Mouse (Mus musculus): ENCODE data around the gene Olfr640. TPM values are rescaled to one million over a fixed set of nuclear protein-coding genes. Genes with fewer than 3 reads are reported as not detected.

Olfr640 gene
- polyA plus RNA-seq, 1 experiment from 2014 or later: not detected

DNA sequence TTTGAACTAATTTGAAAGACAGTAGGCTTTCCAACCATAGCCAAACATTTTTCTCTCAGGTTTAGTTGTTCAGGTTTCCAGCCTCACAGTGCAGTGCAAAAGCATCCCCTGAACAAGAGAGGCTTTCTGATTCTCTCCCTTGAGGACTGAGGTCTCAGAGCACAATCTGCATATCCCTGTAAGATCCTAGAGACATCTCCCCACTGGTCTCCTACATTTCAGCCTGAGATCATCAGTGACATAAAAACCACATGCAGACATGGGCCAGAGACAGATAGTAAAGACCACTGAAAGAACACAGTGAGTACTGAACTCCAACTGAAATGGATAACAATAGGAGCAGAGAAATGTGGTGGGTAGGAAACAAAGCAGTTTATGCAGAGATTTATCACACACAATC lies 26.9 kb downstream of the Olfr640 start, which contains the start of gene Olfr638:
TSS of gene Olfr638 (plus strand) at position 301 of the 400 bp plus-strand sequence.
- Histone ChIP-seq H3K36me3 (replicated peaks) (no peaks in the 10 kb centered on the region), H3K9ac (no peak within 1 kb of the TSS), H3K9me3 (replicated peaks) (no peaks in the 10 kb centered on the region), H3K4me2 (no peak within 1 kb of the TSS), H3K4me1 (replicated peaks) (no peaks in the 10 kb centered on the region), H3K27me3 (no peaks in the 10 kb centered on the region), H3K4me3 (replicated peaks) (no peak within 1 kb of the TSS), H3K27ac (replicated peaks) (no peak within 1 kb of the TSS)
- ATAC-seq (ENCODE audit: insufficient read depth): no peak

DNA sequence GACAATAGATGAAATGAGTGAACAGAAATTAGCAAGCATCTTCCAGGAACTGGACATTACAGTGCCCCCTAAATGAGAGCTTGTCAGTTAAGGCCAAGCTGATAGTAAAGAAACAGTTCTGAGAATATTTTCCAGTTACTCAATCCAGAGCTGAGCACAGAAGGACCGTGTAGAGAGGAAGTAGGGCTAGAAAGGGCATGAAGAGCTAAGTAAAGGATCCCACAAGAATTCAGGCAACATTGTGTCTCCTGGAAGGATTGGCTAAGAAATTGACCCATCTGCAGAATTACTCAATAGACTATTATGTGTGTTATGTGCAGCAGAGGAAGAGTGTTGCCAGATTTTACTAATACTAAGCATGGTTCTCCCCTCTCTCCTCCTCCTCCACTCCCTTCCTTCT lies 53.6 kb downstream of the Olfr640 start:
- 19% methylated on average over 1 of the region's 1 CpGs for WGBS (ENCODE audit: insufficient replicate concordance)
- Histone ChIP-seq H3K27ac (replicated peaks) (no peak overlapping the region), H3K9me3 (replicated peaks) (no peaks in the 10 kb centered on the region), H3K9ac (no peak overlapping the region), H3K4me1 (replicated peaks) (no peaks in the 10 kb centered on the region), H3K4me2 (no peak overlapping the region), H3K27me3 (no peaks in the 10 kb centered on the region), H3K36me3 (replicated peaks) (no peaks in the 10 kb centered on the region), H3K4me3 (replicated peaks) (no peak overlapping the region)
- ATAC-seq (ENCODE audit: insufficient read depth): no peak

DNA sequence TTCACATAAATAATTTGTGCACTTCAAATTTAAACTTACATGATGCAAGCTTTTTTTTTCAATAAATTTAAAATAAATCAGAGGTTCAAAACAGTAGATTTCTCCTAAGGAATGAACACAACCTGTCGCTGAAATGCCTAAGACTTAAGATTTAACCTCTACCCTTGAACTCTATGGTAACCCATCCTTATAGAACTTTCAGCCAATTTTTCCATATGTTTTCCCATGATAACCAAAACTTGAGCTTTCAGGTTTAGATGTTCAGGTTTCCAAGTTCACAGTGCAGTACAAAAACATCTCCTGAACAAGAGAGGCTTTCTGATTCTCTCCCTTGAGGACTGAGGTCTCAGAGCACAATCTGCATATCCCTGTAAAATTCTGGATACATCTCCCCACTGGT lies 54.5 kb downstream of the Olfr640 start, which contains the start of gene Olfr635:
TSS of gene Olfr635 (plus strand) at position 301 of the 400 bp plus-strand sequence.
- H3K9me3 ChIP-seq (replicated peaks): no peaks in the 10 kb centered on the region
- H3K36me3 ChIP-seq (replicated peaks): no peaks in the 10 kb centered on the region
- WGBS (ENCODE audit: insufficient replicate concordance): 68% methylated on average over 1 of the region's 1 CpGs
- H3K9ac ChIP-seq: no peak within 1 kb of the TSS
- H3K4me1 ChIP-seq (replicated peaks): no peaks in the 10 kb centered on the region
- no peak within 1 kb of the TSS for H3K4me2 ChIP-seq
- no peaks in the 10 kb centered on the region for H3K27me3 ChIP-seq
- no peak for ATAC-seq (ENCODE audit: insufficient read depth)
- H3K4me3 ChIP-seq (replicated peaks): no peak within 1 kb of the TSS
- no peak within 1 kb of the TSS for H3K27ac ChIP-seq (replicated peaks)

Other genes with a start within 250 kb of the Olfr640 start
- not detected in 2 replicates for gene Olfr68, start 245.9 kb downstream of the Olfr640 start, polyA plus RNA-seq (2015; fragmentation: Nextera tagmentation; extraction: Ambion mirVana)
- gene Olfr67, start 233.8 kb downstream of the Olfr640 start, polyA plus RNA-seq (2015; fragmentation: Nextera tagmentation; extraction: Ambion mirVana): not detected in 2 replicates
- gene Hbb-bt, start 211.6 kb downstream of the Olfr640 start, polyA plus RNA-seq (2015; fragmentation: Nextera tagmentation; extraction: Ambion mirVana): 48,050 and 52,773 TPM in 2 replicates
- 116,188 and 122,775 TPM in 2 replicates for gene Hbb-bs, start 197.5 kb downstream of the Olfr640 start, polyA plus RNA-seq (2015; fragmentation: Nextera tagmentation; extraction: Ambion mirVana)
- not detected in 2 replicates for gene Hbb-bh2, start 185.1 kb downstream of the Olfr640 start, polyA plus RNA-seq (2015; fragmentation: Nextera tagmentation; extraction: Ambion mirVana)
- 44.8 and 64.6 TPM in 2 replicates for gene Hbb-bh1, start 182.4 kb downstream of the Olfr640 start, polyA plus RNA-seq (2015; fragmentation: Nextera tagmentation; extraction: Ambion mirVana)
- gene Hbb-y, start 172.4 kb downstream of the Olfr640 start, polyA plus RNA-seq (2015; fragmentation: Nextera tagmentation; extraction: Ambion mirVana): 304 and 542 TPM in 2 replicates
- gene Olfr66, start 139.3 kb downstream of the Olfr640 start, polyA plus RNA-seq (2015; fragmentation: Nextera tagmentation; extraction: Ambion mirVana): 0.13 TPM in 1 of 2 replicates, not detected in the other
- gene Olfr64, start 131.1 kb downstream of the Olfr640 start, polyA plus RNA-seq (2015; fragmentation: Nextera tagmentation; extraction: Ambion mirVana): not detected in 2 replicates
- not detected in 2 replicates for gene Olfr65, start 122.1 kb downstream of the Olfr640 start, polyA plus RNA-seq (2015; fragmentation: Nextera tagmentation; extraction: Ambion mirVana)
- gene Olfr631, start 96.7 kb downstream of the Olfr640 start, polyA plus RNA-seq (2015; fragmentation: Nextera tagmentation; extraction: Ambion mirVana): 0.20 and 0.48 TPM in 2 replicates
- 0.16 and 0.23 TPM in 2 replicates for gene Olfr632, start 91.2 kb downstream of the Olfr640 start, polyA plus RNA-seq (2015; fragmentation: Nextera tagmentation; extraction: Ambion mirVana)
- 0.02 TPM in 1 of 2 replicates, not detected in the other for gene Olfr633, start 81.1 kb downstream of the Olfr640 start, polyA plus RNA-seq (2015; fragmentation: Nextera tagmentation; extraction: Ambion mirVana)
- not detected in 2 replicates for gene Olfr635, start 54.4 kb downstream of the Olfr640 start, polyA plus RNA-seq (2015; fragmentation: Nextera tagmentation; extraction: Ambion mirVana)
- gene Olfr638, start 26.8 kb downstream of the Olfr640 start, polyA plus RNA-seq (2015; fragmentation: Nextera tagmentation; extraction: Ambion mirVana): not detected in 2 replicates
- not detected in 2 replicates for gene Olfr639, start 8.3 kb downstream of the Olfr640 start, polyA plus RNA-seq (2015; fragmentation: Nextera tagmentation; extraction: Ambion mirVana)
- gene Olfr641, start 9.9 kb upstream of the Olfr640 start, polyA plus RNA-seq (2015; fragmentation: Nextera tagmentation; extraction: Ambion mirVana): not detected in 2 replicates
- gene Olfr642, start 27.1 kb upstream of the Olfr640 start, polyA plus RNA-seq (2015; fragmentation: Nextera tagmentation; extraction: Ambion mirVana): not detected in 2 replicates
- not detected in 2 replicates for gene 4930516K23Rik, start 35.9 kb upstream of the Olfr640 start, polyA plus RNA-seq (2015; fragmentation: Nextera tagmentation; extraction: Ambion mirVana)
- gene Olfr644, start 46.3 kb upstream of the Olfr640 start, polyA plus RNA-seq (2015; fragmentation: Nextera tagmentation; extraction: Ambion mirVana): not detected in 2 replicates
- gene Olfr645, start 59.9 kb upstream of the Olfr640 start, polyA plus RNA-seq (2015; fragmentation: Nextera tagmentation; extraction: Ambion mirVana): not detected in 2 replicates
- gene Olfr646, start 79.3 kb upstream of the Olfr640 start, polyA plus RNA-seq (2015; fragmentation: Nextera tagmentation; extraction: Ambion mirVana): not detected in 2 replicates
- not detected in 2 replicates for gene Ubqln5, start 104.3 kb upstream of the Olfr640 start, polyA plus RNA-seq (2015; fragmentation: Nextera tagmentation; extraction: Ambion mirVana)
- gene Olfr643, start 111.8 kb upstream of the Olfr640 start, polyA plus RNA-seq (2015; fragmentation: Nextera tagmentation; extraction: Ambion mirVana): not detected in 2 replicates
- not detected in 2 replicates for gene Ubqln3, start 117.7 kb upstream of the Olfr640 start, polyA plus RNA-seq (2015; fragmentation: Nextera tagmentation; extraction: Ambion mirVana)
- gene Ubqlnl, start 125.0 kb upstream of the Olfr640 start, polyA plus RNA-seq (2015; fragmentation: Nextera tagmentation; extraction: Ambion mirVana): not detected in 2 replicates
- gene Olfm5, start 139.3 kb upstream of the Olfr640 start, polyA plus RNA-seq (2015; fragmentation: Nextera tagmentation; extraction: Ambion mirVana): not detected in 2 replicates
- 0.06 and 0.08 TPM in 2 replicates for gene Olfr648, start 157.8 kb upstream of the Olfr640 start, polyA plus RNA-seq (2015; fragmentation: Nextera tagmentation; extraction: Ambion mirVana)
- gene Olfr649, start 170.4 kb upstream of the Olfr640 start, polyA plus RNA-seq (2015; fragmentation: Nextera tagmentation; extraction: Ambion mirVana): not detected in 2 replicates
- gene Trim6, start 193.2 kb upstream of the Olfr640 start, polyA plus RNA-seq (2015; fragmentation: Nextera tagmentation; extraction: Ambion mirVana): 0.43 and 0.50 TPM in 2 replicates
- 1.6 and 1.8 TPM in 2 replicates for gene Trim34a, start 218.9 kb upstream of the Olfr640 start, polyA plus RNA-seq (2015; fragmentation: Nextera tagmentation; extraction: Ambion mirVana)